Mouse (Mus musculus) forebrain, embryonic 11.5 days (tissue): Measurements from ENCODE around the gene Zfp319. TPM values are rescaled to one million over a fixed set of nuclear protein-coding genes. Genes with fewer than 3 reads are reported as not detected.
A peak's percentile ranks its signal among the peaks of the same experiment; 100 is the strongest.

Experiments
- ATAC-seq: fragments of 200-750 bp; cut with Nextera tagmentation; replicated peaks from 2 replicates; pipeline ENCODE4 v1.8.0; 2017; ENCODE audit warnings: moderate TSS enrichment; ENCODE audit not compliant: low FRiP score
- DNase-seq: peaks from one replicate; pipeline ENCODE4 v3.0.0-alpha.2; 2017; ENCODE audit warnings: low spot score
- H3K27ac ChIP-seq: fragments of 300-500 bp; sonication (generic); 2 replicates; pipeline ENCODE4 v1.5.1; 2014; ENCODE audit warnings: low read depth, low read length
- H3K27me3 ChIP-seq: fragments of 300-500 bp; sonication (generic); 2 replicates; pipeline ENCODE4 v1.6.1; 2014; ENCODE audit warnings: mild to moderate bottlenecking, low read length, mixed read lengths; ENCODE audit not compliant: control insufficient read depth, insufficient read depth
- H3K36me3 ChIP-seq: fragments of 300-500 bp; sonication (generic); 2 replicates; pipeline ENCODE4 v1.6.1; 2014; ENCODE audit warnings: mild to moderate bottlenecking, low read length, moderate library complexity, mixed read lengths; ENCODE audit not compliant: control insufficient read depth, insufficient read depth
- H3K4me1 ChIP-seq: fragments of 300-500 bp; sonication (generic); replicated peaks from 2 replicates; pipeline ENCODE4 v1.6.1; 2014; ENCODE audit warnings: low read length, mixed read lengths; ENCODE audit not compliant: control insufficient read depth, insufficient read depth
- H3K4me2 ChIP-seq: fragments of 300-500 bp; sonication (generic); 2 replicates; pipeline ENCODE4 v1.6.1; 2014; ENCODE audit warnings: low read depth, mild to moderate bottlenecking, low read length, moderate library complexity, mixed read lengths; ENCODE audit not compliant: severe bottlenecking
- H3K4me3 ChIP-seq: fragments of 300-500 bp; sonication (generic); 2 replicates; pipeline ENCODE4 v1.5.1; 2014; ENCODE audit warnings: low read depth, low read length
- H3K9ac ChIP-seq: fragments of 300-500 bp; sonication (generic); 2 replicates; pipeline ENCODE4 v1.6.1; 2014; ENCODE audit warnings: low read length
- H3K9me3 ChIP-seq: fragments of 300-500 bp; sonication (generic); 2 replicates; pipeline ENCODE4 v1.6.1; 2016; ENCODE audit warnings: low read length, mixed read lengths; ENCODE audit not compliant: control insufficient read depth
- WGBS: fragments of 180-500 bp; shearing (Covaris S2); extraction: QIAGEN DNeasy Blood & Tissue Kit; methylation state at CpG from one replicate; pipeline ENCODE4 v1.1.7; 2014; 5-methylcytosine and 5-hydroxymethylcytosine counted together
- polyA plus RNA-seq: library from polyadenylated mRNA; unstranded; fragments of >200 nt; fragmentation: Nextera tagmentation; extraction: Ambion mirVana; gene quantifications from 2 replicates; pipeline ENCODE4 v1.2.1, GENCODE M21; 2014

Zfp319 gene
- polyA plus RNA-seq, 1 experiment from 2014 or later = 14.6 TPM

GRCm38 (mm10) chr8:95352871-95353866 is 21.4 kb upstream of the Zfp319 start:
- H3K4me3 ChIP-seq = peak overlapping the region; percentile 77
- DNase-seq (peak; percentile 83), ATAC-seq (peak; percentile 60)
- 1% methylated on average over 62 of the region's 62 CpGs for WGBS
- no peaks in the 10 kb centered on the region for H3K36me3 ChIP-seq
- peak overlapping the region; percentile 93 for H3K9ac ChIP-seq
- peaks cover 6% of the 10 kb centered on the region for H3K4me1 ChIP-seq
- H3K27me3 ChIP-seq = no peaks in the 10 kb centered on the region
- no peaks in the 10 kb centered on the region for H3K9me3 ChIP-seq
- peak overlapping the region; percentile 93 for H3K4me2 ChIP-seq
- H3K27ac ChIP-seq = peak overlapping the region; percentile 66; the same call in 1 of the 2 replicates

GRCm38 (mm10) chr8:95352151-95352870 is 20.6 kb upstream of the Zfp319 start, which contains the start of gene Mmp15:
Gene Mmp15 (plus strand): TSS chr8:95352268.
- DNase-seq = peak; percentile 89
- Histone ChIP-seq H3K4me1 (peaks cover 6% of the 10 kb centered on the region), H3K4me2 (peak within 1 kb of the TSS; percentile 93), H3K27me3 (no peaks in the 10 kb centered on the region), H3K9ac (peak within 1 kb of the TSS; percentile 93), H3K9me3 (no peaks in the 10 kb centered on the region), H3K27ac (peak within 1 kb of the TSS; percentile 66), H3K36me3 (no peaks in the 10 kb centered on the region), H3K4me3 (peak within 1 kb of the TSS; percentile 77)
- under 1% methylated on average over 79 of the region's 80 CpGs for WGBS
- ATAC-seq = peak; percentile 84

GRCm38 (mm10) chr8:95351461-95351860 is 19.7 kb upstream of the Zfp319 start:
- no peaks in the 10 kb centered on the region for H3K27me3 ChIP-seq

GRCm38 (mm10) chr8:95348811-95349630 is 17.3 kb upstream of the Zfp319 start:
- H3K4me2 ChIP-seq = no peak overlapping the region
- no peak overlapping the region for H3K27ac ChIP-seq
- DNase-seq (no peak), ATAC-seq (no peak)
- H3K9me3 ChIP-seq = no peaks in the 10 kb centered on the region
- 69% methylated on average over 19 of the region's 19 CpGs for WGBS
- H3K4me3 ChIP-seq = no peak overlapping the region
- H3K36me3 ChIP-seq = no peaks in the 10 kb centered on the region
- H3K27me3 ChIP-seq = no peaks in the 10 kb centered on the region
- peaks cover 4% of the 10 kb centered on the region for H3K4me1 ChIP-seq
- H3K9ac ChIP-seq = no peak overlapping the region

More at GRCm38 (mm10) chr8:95351461-95351860, 19.7 kb upstream of the Zfp319 start:
- Histone ChIP-seq H3K27ac (no peak overlapping the region), H3K9me3 (no peaks in the 10 kb centered on the region), H3K9ac (no peak overlapping the region), H3K4me1 (peaks cover 6% of the 10 kb centered on the region), H3K4me3 (peak overlapping the region; percentile 77), H3K36me3 (no peaks in the 10 kb centered on the region), H3K4me2 (peak overlapping the region; percentile 93)
- 0 out of 2 replicates have a peak, but pooled peaks have one; percentile 26 for ATAC-seq
- 3% methylated on average over 15 of the region's 15 CpGs for WGBS
- peak; percentile 66 for DNase-seq

GRCm38 (mm10) chr8:95348356-95348755 is 16.6 kb upstream of the Zfp319 start:
- Histone ChIP-seq H3K9me3 (no peaks in the 10 kb centered on the region), H3K4me3 (no peak overlapping the region), H3K4me2 (no peak overlapping the region), H3K4me1 (0 out of 2 replicates have a peak, but pooled peaks cover 2% of the 10 kb centered on the region), H3K36me3 (no peaks in the 10 kb centered on the region), H3K27me3 (no peaks in the 10 kb centered on the region), H3K9ac (no peak overlapping the region), H3K27ac (no peak overlapping the region)
- 90% methylated on average over 2 of the region's 2 CpGs for WGBS
- no peak for DNase-seq
- ATAC-seq = no peak

GRCm38 (mm10) chr8:95346643-95347545 is 15.1 kb upstream of the Zfp319 start:
- WGBS = 34% methylated on average over 8 of the region's 8 CpGs
- DNase-seq = peak; percentile 84
- H3K27me3 ChIP-seq = no peaks in the 10 kb centered on the region
- no peak overlapping the region; the same call in 1 of the 2 replicates for H3K9ac ChIP-seq
- peak; percentile 57 for ATAC-seq
- no peak overlapping the region for H3K4me2 ChIP-seq
- 0 out of 2 replicates have a peak, but pooled peaks cover 1% of the 10 kb centered on the region for H3K4me1 ChIP-seq
- no peaks in the 10 kb centered on the region for H3K9me3 ChIP-seq
- H3K4me3 ChIP-seq = no peak overlapping the region
- H3K27ac ChIP-seq = no peak overlapping the region
- no peaks in the 10 kb centered on the region for H3K36me3 ChIP-seq

- H3K4me2 ChIP-seq = no peak overlapping the region
- ATAC-seq = no peak
These were observed 12.9 kb upstream of the Zfp319 start for GRCm38 (mm10) chr8:95344668-95345067.

More at GRCm38 (mm10) chr8:95344668-95345067, 12.9 kb upstream of the Zfp319 start:
- H3K4me3 ChIP-seq = no peak overlapping the region
- no peaks in the 10 kb centered on the region for H3K27me3 ChIP-seq
- 74% methylated on average over 6 of the region's 6 CpGs for WGBS
- no peaks in the 10 kb centered on the region for H3K36me3 ChIP-seq
- H3K4me1 ChIP-seq = no peaks in the 10 kb centered on the region
- no peak overlapping the region for H3K9ac ChIP-seq
- no peak for DNase-seq
- H3K9me3 ChIP-seq = no peaks in the 10 kb centered on the region
- no peak overlapping the region for H3K27ac ChIP-seq
